Mouse (Mus musculus) small intestine, adult 2 months (tissue): ENCODE data around the gene Macrod1. TPM values are rescaled to one million over a fixed set of nuclear protein-coding genes. Genes with fewer than 3 reads are reported as not detected.

Source experiments
- H3K27ac ChIP-seq: fragments of 200-500 bp; 2 replicates; pipeline ENCODE4 v1.5.1; 2012; ENCODE audit warnings: low read depth, low read length, control low read depth, inconsistent platforms; ENCODE audit not compliant: insufficient read depth
- H3K27me3 ChIP-seq: fragments of 200-500 bp; 2 replicates; pipeline ENCODE4 v1.6.1; 2012; ENCODE audit warnings: mild to moderate bottlenecking, moderate library complexity, low read length, inconsistent platforms; ENCODE audit not compliant: control insufficient read depth, insufficient read depth
- H3K36me3 ChIP-seq: fragments of 200-500 bp; 2 replicates; pipeline ENCODE4 v1.6.1; 2012; ENCODE audit warnings: mild to moderate bottlenecking, low read length, control low read depth, inconsistent platforms; ENCODE audit not compliant: control insufficient read depth, insufficient read depth
- H3K4me1 ChIP-seq: fragments of 200-500 bp; 2 replicates; pipeline ENCODE4 v1.6.1; 2012; ENCODE audit warnings: low read length, inconsistent platforms, mixed read lengths; ENCODE audit not compliant: control insufficient read depth, insufficient read depth, insufficient read length
- H3K4me3 ChIP-seq: fragments of 200-500 bp; 2 replicates; pipeline ENCODE4 v1.5.1; 2012; ENCODE audit warnings: low read depth, mild to moderate bottlenecking, control low read depth, inconsistent platforms, low read length, moderate library complexity
- CTCF ChIP-seq: fragments of 200-500 bp; IDR thresholded peaks from 2 replicates; pipeline ENCODE4 v1.5.1; 2012; ENCODE audit warnings: low read depth, mild to moderate bottlenecking, control low read depth, inconsistent platforms, low read length, moderate library complexity, mixed read lengths; ENCODE audit not compliant: insufficient replicate concordance, insufficient read length; ENCODE audit errors: extremely low read depth
- POLR2A ChIP-seq: fragments of 200-500 bp; IDR thresholded peaks from 2 replicates; pipeline ENCODE4 v1.6.1; 2012; ENCODE audit warnings: low read depth, mild to moderate bottlenecking, control low read depth, inconsistent platforms, low read length, moderate library complexity
- WGBS: fragments of 180-500 bp; shearing (Covaris S2); methylation state at CpG from one replicate; pipeline ENCODE4 v1.1.7; 2018; 5-methylcytosine and 5-hydroxymethylcytosine counted together
- polyA plus RNA-seq: library from polyadenylated mRNA; depleted of rRNA; stranded (reverse); fragments of >200 nt; gene quantifications from 2 replicates; pipeline ENCODE4 v1.2.3, GENCODE M21; 2012

Gene Macrod1
- polyA plus RNA-seq, 1 experiment, result 37.2 TPM

DNA sequence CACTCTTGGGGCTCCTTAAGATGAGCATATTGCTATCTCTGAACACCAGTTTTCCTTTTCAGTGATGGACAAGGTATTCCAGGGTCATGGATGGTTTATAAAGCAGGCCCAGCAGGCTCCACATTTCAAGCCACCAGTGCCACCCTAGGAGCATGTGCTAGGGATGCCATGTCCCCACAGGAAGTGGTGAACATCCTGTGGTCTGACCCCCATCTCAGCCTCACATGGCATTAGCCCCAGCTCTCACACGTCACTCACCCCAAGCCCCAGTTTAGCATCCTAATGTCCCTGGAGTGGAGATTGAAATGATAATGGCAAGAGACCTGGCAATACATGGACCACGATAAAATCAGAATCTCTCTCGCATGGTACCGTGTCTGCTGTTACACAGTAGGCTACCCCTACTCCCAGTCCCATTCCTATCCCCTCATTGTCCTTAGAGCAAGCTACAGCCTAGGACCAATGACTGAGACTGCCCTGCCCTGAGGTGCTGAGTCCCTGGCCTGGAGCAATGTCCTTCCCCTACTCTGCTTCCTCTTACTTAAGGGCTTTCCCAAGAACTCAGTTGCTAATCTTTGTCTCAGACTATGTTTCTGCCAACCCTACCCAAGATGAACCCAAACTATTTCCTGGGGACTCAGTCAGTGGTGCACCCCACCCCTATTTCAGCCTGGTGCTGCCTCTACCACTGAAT is 59.6 kb downstream of the Macrod1 start:
- WGBS, result 86% methylated on average over 4 of the region's 4 CpGs
- H3K36me3 ChIP-seq, result no peaks in the 10 kb centered on the region
- no peak overlapping the region for H3K4me3 ChIP-seq

GRCm38 (mm10) chr19:7117141-7117540 is 60.5 kb downstream of the Macrod1 start:
- Histone ChIP-seq H3K27ac (no peak overlapping the region), H3K4me3 (no peak overlapping the region), H3K36me3 (no peaks in the 10 kb centered on the region), H3K27me3 (no peaks in the 10 kb centered on the region), H3K4me1 (peaks cover 4% of the 10 kb centered on the region)
- 49% methylated on average over 4 of the region's 4 CpGs for WGBS
- TF ChIP-seq CTCF (no peak), POLR2A (no peak)

More for the DNA sequence above, 59.6 kb downstream of the Macrod1 start:
- peaks cover 6% of the 10 kb centered on the region for H3K4me1 ChIP-seq
- no peak overlapping the region for H3K27ac ChIP-seq
- no peaks in the 10 kb centered on the region for H3K27me3 ChIP-seq
- TF ChIP-seq POLR2A (no peak), CTCF (no peak)

DNA sequence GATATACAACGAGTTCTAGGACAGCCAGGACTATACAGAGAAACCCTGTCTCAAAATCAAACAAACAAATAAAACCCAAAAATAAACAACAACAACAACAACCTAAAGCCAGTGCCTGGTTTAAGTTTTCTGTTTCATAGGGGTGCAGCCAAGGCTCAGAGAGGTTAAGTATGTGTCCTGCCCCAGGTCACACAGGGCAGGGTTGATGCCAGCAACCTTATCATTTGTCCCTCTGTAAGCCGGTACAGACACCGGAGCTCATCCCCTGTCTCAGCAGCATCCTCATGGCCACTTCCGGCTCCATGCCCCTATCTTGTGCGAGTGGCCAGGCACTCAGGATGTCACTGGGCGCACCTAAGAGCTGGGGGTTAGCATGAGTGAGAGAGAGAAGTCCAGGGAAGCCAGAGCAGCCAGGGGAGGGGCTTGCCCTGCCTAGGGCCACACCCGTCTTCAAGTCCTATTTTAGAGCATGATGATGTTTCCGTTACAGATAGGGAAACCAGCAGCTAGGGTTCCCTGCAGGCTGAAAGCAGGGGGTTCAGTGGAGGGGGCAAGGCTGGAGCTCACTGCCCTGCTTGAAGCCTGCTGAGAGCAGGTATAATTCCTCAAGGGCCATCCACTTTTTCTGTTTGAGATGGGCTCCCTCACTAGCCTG is 61.2 kb downstream of the Macrod1 start:
- Histone ChIP-seq H3K4me3 (no peak overlapping the region), H3K36me3 (no peaks in the 10 kb centered on the region), H3K27ac (no peak overlapping the region), H3K4me1 (peaks cover 7% of the 10 kb centered on the region), H3K27me3 (no peaks in the 10 kb centered on the region)
- 57% methylated on average over 8 of the region's 8 CpGs for WGBS
- TF ChIP-seq CTCF (no peak), POLR2A (no peak)

DNA sequence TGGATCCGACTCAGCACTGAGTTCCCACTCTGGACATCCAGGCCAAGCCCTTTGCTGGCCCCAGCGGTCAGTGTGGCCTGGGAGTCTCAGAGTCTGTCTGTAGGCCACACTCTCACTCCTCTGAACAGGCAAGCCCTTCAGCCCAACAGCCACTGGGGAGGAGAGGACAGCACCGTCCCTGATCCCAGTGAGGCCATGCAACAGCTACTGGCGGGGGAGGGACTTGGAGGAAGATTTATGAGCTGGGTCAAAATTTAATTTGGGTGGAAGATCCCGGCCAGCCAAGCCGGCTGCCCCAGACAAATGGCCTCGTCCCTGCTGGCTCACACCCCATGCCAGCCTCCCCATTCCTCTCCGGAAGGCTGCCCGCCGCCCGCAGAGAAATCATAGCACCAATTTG is 64.6 kb downstream of the Macrod1 start:
- H3K36me3 ChIP-seq, result no peaks in the 10 kb centered on the region
- TF ChIP-seq POLR2A, result no peak
- TF ChIP-seq CTCF, result no peak
- no peak overlapping the region for H3K4me3 ChIP-seq
- no peak overlapping the region for H3K27ac ChIP-seq
- H3K4me1 ChIP-seq, result peaks cover 7% of the 10 kb centered on the region
- no peaks in the 10 kb centered on the region for H3K27me3 ChIP-seq
- WGBS, result 66% methylated on average over 11 of the region's 11 CpGs

DNA sequence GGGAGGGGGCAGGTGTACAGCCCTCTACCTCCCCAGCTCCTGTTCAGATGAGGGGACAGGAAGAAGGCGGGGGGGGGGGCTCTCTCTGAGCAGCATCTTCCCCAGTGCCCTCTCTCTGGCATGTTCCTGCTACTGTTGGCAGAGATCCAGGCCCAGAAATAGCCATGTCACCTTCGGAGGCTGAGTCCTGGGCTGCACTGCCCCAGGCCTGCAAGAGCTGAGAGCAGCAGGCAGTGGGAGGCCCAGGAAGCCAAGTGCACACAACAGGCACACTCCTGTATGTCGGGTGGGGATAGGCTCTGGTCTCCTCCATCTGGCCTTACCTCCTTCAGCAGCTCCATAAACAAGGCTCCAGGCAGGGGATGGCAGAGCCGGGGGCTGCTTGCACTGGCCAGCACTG is 65.7 kb downstream of the Macrod1 start:
- no peak for TF ChIP-seq POLR2A
- TF ChIP-seq CTCF, result no peak
- Histone ChIP-seq H3K4me3 (no peak overlapping the region), H3K27me3 (no peaks in the 10 kb centered on the region), H3K4me1 (peaks cover 9% of the 10 kb centered on the region), H3K27ac (no peak overlapping the region), H3K36me3 (no peaks in the 10 kb centered on the region)
- WGBS, result 64% methylated on average over 4 of the region's 4 CpGs

DNA sequence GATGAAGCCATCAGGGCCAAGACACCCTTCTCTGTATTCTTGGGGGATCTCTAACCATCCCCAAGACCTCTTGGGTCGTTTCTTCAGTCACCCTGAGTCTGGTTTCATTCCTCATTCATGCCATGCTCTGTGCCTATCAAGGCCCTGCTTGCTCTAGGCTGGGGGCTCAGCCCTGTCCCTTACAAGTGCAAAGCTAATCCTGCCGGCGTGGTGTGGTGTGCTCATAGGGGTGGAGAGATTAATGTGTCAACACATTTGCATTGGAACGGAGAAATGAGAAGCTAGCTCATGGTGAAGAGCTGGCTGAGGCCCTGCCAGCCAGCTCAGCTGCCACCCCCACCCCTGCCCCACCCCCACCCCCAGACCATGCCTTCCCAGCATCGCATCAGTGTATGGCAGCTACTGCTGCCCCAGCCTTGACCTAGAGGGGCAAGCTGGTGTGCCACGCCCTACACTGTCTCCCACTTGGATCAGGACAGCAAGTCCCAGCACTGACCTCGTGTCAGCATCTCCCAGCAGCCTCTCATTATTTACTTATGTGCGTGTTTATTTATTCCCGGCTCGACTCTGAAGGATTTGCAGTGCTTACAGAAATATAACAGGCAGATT is 66.2 kb downstream of the Macrod1 start:
- H3K27me3 ChIP-seq, result no peaks in the 10 kb centered on the region
- peaks cover 7% of the 10 kb centered on the region for H3K4me1 ChIP-seq
- TF ChIP-seq POLR2A, result no peak
- 38% methylated on average over 10 of the region's 10 CpGs for WGBS
- no peak overlapping the region for H3K4me3 ChIP-seq
- no peak overlapping the region for H3K27ac ChIP-seq
- H3K36me3 ChIP-seq, result no peaks in the 10 kb centered on the region

GRCm38 (mm10) chr19:7125526-7126156 is 69.0 kb downstream of the Macrod1 start:
- WGBS, result 65% methylated on average over 4 of the region's 4 CpGs
- TF ChIP-seq POLR2A (no peak), CTCF (no peak)
- no peak overlapping the region for H3K27ac ChIP-seq

More at GRCm38 (mm10) chr19:7125526-7126156, 69.0 kb downstream of the Macrod1 start:
- Histone ChIP-seq H3K27me3 (no peaks in the 10 kb centered on the region), H3K4me1 (peaks cover 6% of the 10 kb centered on the region; the same call in 1 of the 2 replicates), H3K36me3 (no peaks in the 10 kb centered on the region), H3K4me3 (no peak overlapping the region)
